Mouse (Mus musculus) forelimb bud, embryonic 11.5 days (tissue): ENCODE data around the gene Adgrl4.
A peak's percentile ranks its signal among the peaks of the same experiment; 100 is the strongest.

Experiments
- DNase-seq: peaks from one replicate; pipeline ENCODE4 v3.0.0-alpha.2; 2012; ENCODE audit warnings: low read depth, low spot score

The Adgrl4 gene

GRCm38 (mm10) chr3:151437693-151438092 lies at the start of gene Adgrl4:
TSS of gene Adgrl4 (plus strand) at chr3:151437887.
- peak; percentile 28 for DNase-seq

- no peak for DNase-seq
Observed at GRCm38 (mm10) chr3:151390912-151391311, 46.8 kb upstream of the Adgrl4 start.

- no peak for DNase-seq
Observed at GRCm38 (mm10) chr3:151392891-151393290, 44.8 kb upstream of the Adgrl4 start.

- no peak for DNase-seq
Observed at GRCm38 (mm10) chr3:151393330-151393729, 44.4 kb upstream of the Adgrl4 start.

- DNase-seq: no peak
Observed at GRCm38 (mm10) chr3:151399270-151399669, 38.4 kb upstream of the Adgrl4 start.

GRCm38 (mm10) chr3:151411031-151411430 lies 26.7 kb upstream of the Adgrl4 start:
- DNase-seq: no peak

- no peak for DNase-seq
Observed at GRCm38 (mm10) chr3:151411488-151411887, 26.2 kb upstream of the Adgrl4 start.

- no peak for DNase-seq
Observed at GRCm38 (mm10) chr3:151416931-151417330, 20.8 kb upstream of the Adgrl4 start.

GRCm38 (mm10) chr3:151417688-151418572 lies 19.8 kb upstream of the Adgrl4 start:
- no peak for DNase-seq

- no peak for DNase-seq
Observed at GRCm38 (mm10) chr3:151424326-151425207, 13.1 kb upstream of the Adgrl4 start.

- no peak for DNase-seq
Observed at GRCm38 (mm10) chr3:151430106-151430505, 7.6 kb upstream of the Adgrl4 start.

GRCm38 (mm10) chr3:151431507-151431906 lies 6.2 kb upstream of the Adgrl4 start:
- no peak for DNase-seq

GRCm38 (mm10) chr3:151438364-151438763 lies 677 bp downstream of the Adgrl4 start:
- DNase-seq: no peak

- DNase-seq: no peak
Observed at GRCm38 (mm10) chr3:151439976-151440375, 2.3 kb downstream of the Adgrl4 start.

- no peak for DNase-seq
Observed at GRCm38 (mm10) chr3:151442026-151442425, 4.3 kb downstream of the Adgrl4 start.

- DNase-seq: no peak
Observed at GRCm38 (mm10) chr3:151443486-151443885, 5.8 kb downstream of the Adgrl4 start.

GRCm38 (mm10) chr3:151444284-151444683 lies 6.6 kb downstream of the Adgrl4 start:
- no peak for DNase-seq

GRCm38 (mm10) chr3:151445936-151446335 lies 8.2 kb downstream of the Adgrl4 start:
- DNase-seq: no peak

GRCm38 (mm10) chr3:151454985-151455701 lies 17.5 kb downstream of the Adgrl4 start:
- no peak for DNase-seq

- DNase-seq: no peak
Observed at GRCm38 (mm10) chr3:151459430-151460190, 21.9 kb downstream of the Adgrl4 start.

- DNase-seq: no peak
Observed at GRCm38 (mm10) chr3:151465215-151465614, 27.5 kb downstream of the Adgrl4 start.
